Mouse (Mus musculus): ENCODE data around the gene Hamp2. TPM values are rescaled to one million over a fixed set of nuclear protein-coding genes. Genes with fewer than 3 reads are reported as not detected.

Gene Hamp2
- polyA plus RNA-seq, 1 experiment: not detected

GRCm38 (mm10) chr7:30891746-30892145, 32.7 kb downstream of the Hamp2 start:
- no peak for DNase-seq (ENCODE audit: low spot score)

DNA sequence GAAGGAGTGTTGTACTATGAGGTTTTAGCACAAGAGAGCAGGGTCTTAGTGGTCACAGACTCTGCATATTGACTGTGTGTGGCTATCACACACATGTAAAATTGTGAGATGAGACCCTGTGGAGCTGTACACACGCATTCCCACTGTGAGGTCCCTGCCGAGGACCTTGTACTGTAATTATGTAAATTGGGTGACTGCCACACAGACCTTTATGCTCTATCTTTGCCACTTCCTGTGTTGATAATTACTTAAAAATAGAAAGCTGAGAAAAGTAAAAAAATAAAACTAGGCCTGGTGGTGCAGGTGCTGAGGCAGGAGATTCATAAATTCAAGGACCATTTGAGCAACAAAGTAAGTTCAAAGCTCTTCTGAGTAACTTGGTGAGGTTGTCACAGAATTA, 33.8 kb downstream of the Hamp2 start:
- no peak for DNase-seq (ENCODE audit: low spot score)

GRCm38 (mm10) chr7:30888786-30889185, 35.7 kb downstream of the Hamp2 start:
- no peak for DNase-seq (ENCODE audit: low spot score)

DNA sequence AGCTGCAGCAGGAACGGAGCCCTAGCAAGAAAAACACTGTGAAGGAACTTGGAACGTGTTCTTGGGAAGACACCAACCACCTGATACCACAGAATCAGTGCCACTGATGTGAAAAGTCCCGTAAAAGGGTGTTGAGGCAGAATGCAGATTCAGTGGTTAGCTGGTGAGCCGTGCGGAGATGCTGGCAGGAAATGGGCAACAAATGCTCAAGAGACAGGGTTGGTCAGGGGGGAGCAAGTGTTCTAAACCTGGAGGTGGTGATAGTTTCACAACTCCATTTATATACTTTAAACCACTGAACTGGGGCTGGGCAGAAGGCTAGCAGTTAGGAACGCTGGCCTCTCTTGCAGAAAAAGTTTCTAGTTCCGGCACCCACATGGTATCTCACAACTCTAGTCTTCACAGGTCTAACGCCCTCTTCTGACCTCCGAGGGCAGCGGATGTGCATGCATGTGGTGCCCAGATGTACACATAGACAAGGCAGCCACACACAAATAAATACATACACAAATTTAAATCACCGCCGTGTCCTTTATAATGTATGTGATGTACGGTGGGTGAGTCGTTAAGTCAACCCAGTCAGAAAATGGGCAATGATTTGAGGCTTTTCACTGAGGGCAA, 36.8 kb downstream of the Hamp2 start:
- no peak for DNase-seq (ENCODE audit: low spot score)

DNA sequence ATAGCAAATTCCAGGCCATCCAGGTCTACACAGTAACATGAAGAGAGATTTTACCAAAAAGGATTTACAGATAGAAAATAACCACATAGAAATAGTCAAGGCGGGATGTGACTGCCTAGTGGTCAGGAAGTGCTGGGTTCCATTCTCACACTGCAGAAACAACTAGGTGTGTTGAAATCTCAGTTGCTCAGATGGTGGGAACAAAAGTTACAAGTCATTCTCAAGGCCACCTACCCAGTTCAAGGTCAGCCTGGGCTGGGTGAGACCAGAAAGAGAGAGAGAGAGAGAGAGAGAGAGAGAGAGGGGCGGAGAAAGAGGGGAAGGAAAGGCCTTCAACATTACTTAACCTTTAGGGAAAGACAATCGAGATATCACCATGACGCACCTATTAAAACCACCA, 37.6 kb downstream of the Hamp2 start:
- no peak for DNase-seq (ENCODE audit: low spot score)

GRCm38 (mm10) chr7:30884047-30884446, 40.4 kb downstream of the Hamp2 start:
- DNase-seq (ENCODE audit: low spot score): no peak

- DNase-seq (ENCODE audit: low spot score): no peak
Measured at GRCm38 (mm10) chr7:30881367-30881766, 43.1 kb downstream of the Hamp2 start.

DNA sequence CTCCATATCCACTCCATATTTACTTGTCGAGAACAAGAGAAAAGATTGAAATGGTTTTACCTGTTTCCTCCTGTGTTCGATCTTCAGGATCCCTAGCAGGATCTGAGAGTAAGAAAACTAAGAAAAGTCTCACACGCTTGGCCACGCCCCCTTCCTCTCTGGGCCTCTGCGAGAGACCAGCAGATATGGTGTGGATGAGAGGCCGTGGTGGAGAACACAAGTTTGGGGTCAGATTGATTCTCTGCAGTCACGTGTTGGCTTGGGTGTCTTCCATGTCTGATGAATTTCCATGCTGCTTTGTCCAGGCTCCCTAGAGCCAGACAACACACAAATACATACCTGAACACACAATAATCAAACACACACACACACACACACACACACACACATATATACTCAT, 44.3 kb downstream of the Hamp2 start, which contains the start of gene Cd22:
Gene Cd22, minus strand, starts transcription at position 167 of the 400 bp plus-strand sequence.
- DNase-seq (ENCODE audit: low spot score): no peak

GRCm38 (mm10) chr7:30878950-30879349, 45.5 kb downstream of the Hamp2 start:
- DNase-seq (ENCODE audit: low spot score): no peak

GRCm38 (mm10) chr7:30873083-30873482, 51.4 kb downstream of the Hamp2 start:
- DNase-seq (ENCODE audit: low spot score): peak; percentile 46

Other genes starting within 250 kb of the Hamp2 start
- not detected in 2 replicates for gene 2200002J24Rik, start 225.8 kb downstream of the Hamp2 start, polyA plus RNA-seq (2012; rRNA removed)
- 0.03 TPM in 1 of 2 replicates, not detected in the other for gene Atp4a, start 212.5 kb downstream of the Hamp2 start, polyA plus RNA-seq (2012; rRNA removed)
- gene Tmem147, start 195.1 kb downstream of the Hamp2 start, polyA plus RNA-seq (2012; rRNA removed): 97.6 and 129 TPM in 2 replicates
- not detected in 2 replicates for gene Gapdhs, start 181.0 kb downstream of the Hamp2 start, polyA plus RNA-seq (2012; rRNA removed)
- gene Sbsn, start 173.2 kb downstream of the Hamp2 start, polyA plus RNA-seq (2012; rRNA removed): 17.9 and 21.2 TPM in 2 replicates
- 9.8 and 16.2 TPM in 2 replicates for gene Dmkn, start 160.9 kb downstream of the Hamp2 start, polyA plus RNA-seq (2012; rRNA removed)
- gene Krtdap, start 136.8 kb downstream of the Hamp2 start, polyA plus RNA-seq (2012; rRNA removed): 29.5 and 47.2 TPM in 2 replicates
- gene Ffar2, start 100.9 kb downstream of the Hamp2 start, polyA plus RNA-seq (2012; rRNA removed): 0.46 and 0.55 TPM in 2 replicates
- gene Ffar3, start 68.5 kb downstream of the Hamp2 start, polyA plus RNA-seq (2012; rRNA removed): not detected in 2 replicates
- gene Ffar1, start 63.1 kb downstream of the Hamp2 start, polyA plus RNA-seq (2012; rRNA removed): not detected in 2 replicates
- 0.49 and 0.58 TPM in 2 replicates for gene Cd22, start 44.3 kb downstream of the Hamp2 start, polyA plus RNA-seq (2012; rRNA removed)
- 0.81 and 1.1 TPM in 2 replicates for gene Mag, start 9.8 kb downstream of the Hamp2 start, polyA plus RNA-seq (2012; rRNA removed)
- gene Hamp, start 19.4 kb upstream of the Hamp2 start, polyA plus RNA-seq (2012; rRNA removed): not detected in 2 replicates
- 109 and 118 TPM in 2 replicates for gene Usf2, start 32.1 kb upstream of the Hamp2 start, polyA plus RNA-seq (2012; rRNA removed)
- gene Lsr, start 48.8 kb upstream of the Hamp2 start, polyA plus RNA-seq (2012; rRNA removed): 38.0 and 38.9 TPM in 2 replicates
- 4.9 and 7.7 TPM in 2 replicates for gene Fam187b, start 49.1 kb upstream of the Hamp2 start, polyA plus RNA-seq (2012; rRNA removed)
- gene Fxyd5, start 117.8 kb upstream of the Hamp2 start, polyA plus RNA-seq (2012; rRNA removed): 103 and 107 TPM in 2 replicates
- gene Fxyd7, start 126.8 kb upstream of the Hamp2 start, polyA plus RNA-seq (2012; rRNA removed): 7.4 and 10.7 TPM in 2 replicates
- 494 and 552 TPM in 2 replicates for gene Fxyd1, start 132.5 kb upstream of the Hamp2 start, polyA plus RNA-seq (2012; rRNA removed)
- gene Lgi4, start 134.7 kb upstream of the Hamp2 start, polyA plus RNA-seq (2012; rRNA removed): 16.0 and 17.8 TPM in 2 replicates
- 445 and 558 TPM in 2 replicates for gene Fxyd3, start 152.0 kb upstream of the Hamp2 start, polyA plus RNA-seq (2012; rRNA removed)
- gene Hpn, start 190.6 kb upstream of the Hamp2 start, polyA plus RNA-seq (2012; rRNA removed): 2.2 and 2.7 TPM in 2 replicates
- gene Scn1b, start 202.3 kb upstream of the Hamp2 start, polyA plus RNA-seq (2012; rRNA removed): 49.1 and 54.5 TPM in 2 replicates
- 49.4 and 60.1 TPM in 2 replicates for gene Gramd1a, start 231.2 kb upstream of the Hamp2 start, polyA plus RNA-seq (2012; rRNA removed)